Mouse (Mus musculus) CD4-positive, CD25-positive, alpha-beta regulatory T cell, adult 4 months (primary cell): ENCODE results near the gene Asic2. TPM values are rescaled to one million over a fixed set of nuclear protein-coding genes. Genes with fewer than 3 reads are reported as not detected.

Experiments used
- ATAC-seq: one replicate; pipeline ENCODE4 v1.8.0; 2017
- polyA plus RNA-seq, 2 experiments: library from polyadenylated mRNA; unstranded; fragments of 100-300 nt; shearing (Covaris generic); gene quantifications; one replicate each; pipeline ENCODE4 v1.2.1; 2017

Gene Asic2
- polyA plus RNA-seq, 2 experiments from 2014 or later, result not detected

DNA sequence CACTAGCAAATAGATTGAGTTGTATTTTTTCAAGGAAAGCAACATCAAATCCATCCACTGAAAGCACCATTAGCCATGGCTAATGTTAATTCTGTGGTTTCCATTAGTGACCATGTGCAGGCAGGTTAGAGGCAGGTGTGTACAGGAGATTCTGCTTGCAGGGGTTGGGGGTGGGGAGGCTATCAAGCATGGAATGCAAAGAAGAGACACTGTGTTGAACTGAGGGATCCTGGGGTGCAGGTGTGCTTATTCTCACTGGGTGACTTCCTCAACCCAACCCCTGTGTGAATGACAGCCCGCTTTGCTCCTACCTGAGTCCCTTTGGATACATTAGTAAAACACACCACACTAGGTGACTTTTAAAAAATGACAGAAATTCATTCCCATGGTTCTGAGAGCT is 20.2 kb downstream of the Asic2 start:
- no peak for ATAC-seq

DNA sequence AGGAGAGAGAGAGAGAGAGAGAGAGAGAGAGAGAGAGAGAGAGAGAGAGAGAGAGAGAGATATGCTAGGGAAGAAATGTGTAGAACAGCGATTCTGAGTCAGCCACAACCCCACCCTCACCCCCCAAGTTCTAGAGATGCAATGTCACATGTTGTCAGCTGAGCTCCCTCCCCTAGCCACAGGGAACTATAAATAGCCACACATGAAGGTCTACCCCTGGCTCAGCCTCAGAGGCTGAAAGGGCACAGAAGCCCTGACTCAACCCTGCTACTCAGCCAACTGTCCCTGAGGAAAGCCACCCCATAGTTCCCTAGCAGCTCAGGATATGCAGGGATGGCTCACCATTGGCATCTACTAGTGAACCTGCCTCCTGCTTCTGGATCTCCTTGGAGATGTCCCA is 26.1 kb downstream of the Asic2 start:
- no peak for ATAC-seq

DNA sequence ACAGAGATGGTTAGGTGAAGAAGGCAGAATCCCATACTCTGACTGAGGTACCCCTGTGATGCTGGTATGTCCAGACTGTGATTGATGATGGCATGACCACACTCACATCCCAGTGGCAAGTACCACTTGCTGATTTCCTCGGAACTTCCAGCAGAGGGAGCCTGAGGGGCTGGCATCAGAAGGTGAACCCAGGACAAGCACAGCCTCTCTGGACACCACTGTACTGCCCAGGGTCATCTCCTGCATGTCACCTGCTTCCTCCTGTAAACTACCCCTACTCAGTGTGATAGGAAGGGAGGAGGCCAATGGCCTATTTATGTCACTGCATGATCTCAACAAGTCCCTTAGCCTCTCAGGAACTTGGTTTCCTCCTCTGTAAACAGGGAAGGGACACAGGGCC is 27.3 kb downstream of the Asic2 start:
- no peak for ATAC-seq

DNA sequence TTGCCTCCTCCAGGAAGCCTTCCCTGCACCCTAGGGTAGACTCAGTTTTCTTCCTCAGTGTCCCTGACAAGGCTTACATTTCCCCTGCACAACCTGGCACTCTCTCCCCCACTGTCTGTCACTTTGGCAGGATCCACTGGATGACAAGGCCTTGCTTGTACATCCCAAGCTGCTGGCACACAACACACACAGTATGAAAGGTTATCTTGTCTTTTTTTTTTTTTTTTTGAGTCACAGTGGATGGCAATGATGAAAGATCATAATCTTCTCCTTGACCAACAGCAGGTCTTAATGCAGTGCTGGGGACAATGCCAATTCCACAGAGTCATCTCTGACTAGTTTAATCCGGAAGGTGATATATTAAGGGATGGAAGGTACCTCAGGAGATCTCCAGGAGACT is 30.7 kb downstream of the Asic2 start:
- ATAC-seq, result no peak

DNA sequence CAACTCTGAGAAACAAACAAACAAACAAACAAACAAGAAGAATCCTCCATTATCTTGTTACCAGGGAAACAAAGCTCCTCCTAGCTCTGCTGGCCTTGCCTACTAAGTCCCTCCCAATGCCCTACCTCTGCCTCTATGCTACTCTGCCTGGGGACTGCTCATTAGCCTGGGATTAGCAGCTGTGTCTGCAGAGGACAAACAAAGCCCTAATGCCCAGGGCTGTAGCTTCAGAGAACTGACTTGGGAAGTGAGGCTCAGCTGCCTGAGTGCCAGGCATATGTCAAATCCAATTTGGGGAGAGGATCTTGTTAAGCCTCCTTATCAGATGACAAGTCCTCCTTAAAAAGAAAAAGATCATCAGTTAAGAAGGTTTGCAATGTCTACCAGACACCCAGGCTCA is 41.9 kb downstream of the Asic2 start:
- ATAC-seq, result no peak

DNA sequence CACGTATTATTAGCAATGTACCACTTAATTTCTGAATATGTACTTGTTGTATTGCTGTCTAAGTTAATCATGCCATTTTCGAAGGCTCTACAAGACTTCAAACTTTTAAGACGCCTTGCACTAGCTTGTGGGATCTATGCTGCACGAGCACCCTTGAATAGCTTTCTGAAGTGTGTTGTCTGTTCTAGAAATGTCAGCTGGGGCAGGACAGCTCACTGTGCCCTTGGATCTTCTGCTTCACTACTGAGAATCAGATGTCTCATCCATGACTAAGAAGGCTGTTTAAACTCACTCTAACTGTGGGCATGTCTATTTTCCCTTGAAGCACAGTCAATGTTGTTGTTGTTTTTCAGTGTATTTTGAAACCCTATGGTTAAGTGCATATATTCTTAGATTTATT is 44.6 kb downstream of the Asic2 start:
- no peak for ATAC-seq

DNA sequence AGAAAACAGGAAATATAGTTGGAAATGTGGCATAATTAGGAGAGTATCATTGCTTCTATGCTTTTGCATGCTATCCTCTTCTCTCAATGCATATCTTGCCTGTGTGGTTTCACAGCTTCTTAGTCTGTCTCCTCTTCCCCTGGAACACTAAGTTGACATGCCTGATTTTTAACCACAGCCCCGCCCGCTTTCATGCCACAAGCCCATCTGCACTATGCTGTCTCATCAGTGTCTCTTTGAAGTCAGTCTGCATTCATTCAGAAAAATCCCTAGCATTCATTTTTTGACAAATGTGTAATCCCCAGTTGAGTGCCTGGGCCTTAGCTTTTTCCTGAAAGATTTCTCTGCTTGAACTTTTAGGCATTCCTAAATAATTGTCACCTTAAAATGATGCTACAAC is 45.2 kb downstream of the Asic2 start:
- ATAC-seq, result no peak

DNA sequence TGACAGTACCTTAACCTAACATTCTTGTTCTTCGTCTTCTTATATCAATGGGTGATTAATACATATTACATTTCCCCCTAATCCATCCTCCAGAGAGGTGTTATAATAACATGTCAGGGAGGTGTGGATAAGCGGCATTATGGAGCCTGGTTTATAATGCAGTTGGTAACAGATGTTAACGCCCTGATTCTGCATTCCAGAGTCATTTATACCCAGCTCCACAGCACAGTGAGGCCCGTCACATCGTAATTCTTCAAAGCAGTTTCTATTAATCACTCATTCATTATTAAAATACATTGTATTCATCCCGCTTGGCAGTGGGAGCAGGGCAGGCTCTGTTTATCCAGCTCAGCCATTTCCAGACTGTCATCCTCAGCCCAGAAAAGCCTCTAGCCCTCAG is 52.8 kb downstream of the Asic2 start:
- no peak for ATAC-seq

DNA sequence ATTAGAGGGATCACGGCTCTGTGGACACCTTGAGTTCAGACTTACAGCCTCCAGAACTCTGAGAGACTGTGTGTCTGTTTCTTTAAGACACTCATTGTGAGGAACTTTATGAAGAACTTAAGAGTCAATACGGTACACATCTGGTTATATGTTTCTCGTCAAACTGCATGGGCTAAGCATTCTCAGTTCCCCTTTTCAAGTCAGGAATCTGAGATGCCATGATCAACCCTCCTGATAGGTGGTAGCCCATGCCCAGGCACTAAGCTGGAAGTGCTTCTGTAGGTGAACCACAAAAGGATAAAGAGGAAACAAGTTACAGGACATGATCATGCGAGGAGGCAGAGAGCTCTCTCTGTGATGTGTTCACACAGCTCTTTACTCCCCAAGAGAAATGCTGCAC is 55.2 kb downstream of the Asic2 start:
- no peak for ATAC-seq

DNA sequence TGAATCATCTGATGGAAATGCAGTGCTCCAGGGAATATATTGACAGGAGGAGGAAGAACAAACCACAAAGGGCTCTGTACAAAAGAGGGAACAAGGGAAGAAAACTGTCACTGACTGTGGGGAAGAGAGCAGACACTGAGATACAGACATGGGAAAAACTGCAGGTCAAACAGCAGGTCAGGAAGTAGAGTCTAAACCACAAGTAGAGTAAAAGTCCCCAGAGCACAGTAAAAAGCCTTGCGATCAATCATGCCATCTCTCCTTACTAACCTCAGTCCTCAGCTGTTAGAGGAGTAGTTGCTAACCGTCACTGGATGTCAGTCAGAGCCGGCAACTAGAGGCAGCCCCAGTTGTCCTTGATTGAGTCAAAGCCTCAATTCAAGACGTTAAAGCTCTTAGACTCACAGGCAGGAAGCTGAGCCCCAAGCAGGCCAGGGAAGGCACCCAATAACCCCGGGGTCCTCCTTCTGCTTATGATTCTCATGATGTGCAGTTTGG is 58.8 kb downstream of the Asic2 start:
- ATAC-seq, result no peak

DNA sequence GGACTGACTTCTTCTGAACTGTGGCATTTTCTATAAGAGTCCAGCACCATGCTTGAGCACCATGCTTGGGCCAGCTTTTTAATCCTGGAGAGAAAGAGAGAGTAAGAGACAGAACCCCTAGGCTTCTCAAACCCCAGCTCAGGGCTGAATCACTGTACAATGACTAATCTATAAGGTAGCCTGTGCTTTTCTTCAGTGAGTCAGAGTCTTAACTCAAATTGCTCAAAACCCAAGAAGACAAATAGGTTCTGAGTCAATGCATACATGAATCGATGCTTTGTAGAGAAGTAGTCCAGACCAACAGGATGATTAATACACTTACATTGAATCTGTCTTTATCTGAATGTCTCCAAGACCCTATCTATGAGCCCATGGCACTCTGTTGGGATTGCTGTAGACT is 59.5 kb downstream of the Asic2 start:
- no peak for ATAC-seq

DNA sequence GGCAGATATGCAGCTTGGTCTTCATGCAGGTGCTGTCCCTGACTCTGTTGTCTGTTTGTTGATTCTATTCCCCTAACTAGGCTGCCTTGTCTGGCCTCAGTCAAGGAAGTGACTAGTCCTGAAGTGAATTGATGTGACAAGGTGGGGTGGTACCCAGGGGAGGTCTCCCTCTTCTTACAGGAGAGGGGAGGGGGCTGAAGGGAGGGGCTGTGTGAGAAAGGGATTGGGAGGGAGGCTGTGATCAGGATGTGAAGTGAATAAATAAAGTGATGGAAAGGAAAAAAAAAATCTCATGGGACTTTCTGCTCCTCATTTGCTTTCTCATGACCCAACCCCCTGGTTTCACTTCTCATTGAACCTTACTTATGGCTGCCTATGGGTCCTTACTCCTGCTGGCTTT is 65.9 kb downstream of the Asic2 start:
- ATAC-seq, result no peak

DNA sequence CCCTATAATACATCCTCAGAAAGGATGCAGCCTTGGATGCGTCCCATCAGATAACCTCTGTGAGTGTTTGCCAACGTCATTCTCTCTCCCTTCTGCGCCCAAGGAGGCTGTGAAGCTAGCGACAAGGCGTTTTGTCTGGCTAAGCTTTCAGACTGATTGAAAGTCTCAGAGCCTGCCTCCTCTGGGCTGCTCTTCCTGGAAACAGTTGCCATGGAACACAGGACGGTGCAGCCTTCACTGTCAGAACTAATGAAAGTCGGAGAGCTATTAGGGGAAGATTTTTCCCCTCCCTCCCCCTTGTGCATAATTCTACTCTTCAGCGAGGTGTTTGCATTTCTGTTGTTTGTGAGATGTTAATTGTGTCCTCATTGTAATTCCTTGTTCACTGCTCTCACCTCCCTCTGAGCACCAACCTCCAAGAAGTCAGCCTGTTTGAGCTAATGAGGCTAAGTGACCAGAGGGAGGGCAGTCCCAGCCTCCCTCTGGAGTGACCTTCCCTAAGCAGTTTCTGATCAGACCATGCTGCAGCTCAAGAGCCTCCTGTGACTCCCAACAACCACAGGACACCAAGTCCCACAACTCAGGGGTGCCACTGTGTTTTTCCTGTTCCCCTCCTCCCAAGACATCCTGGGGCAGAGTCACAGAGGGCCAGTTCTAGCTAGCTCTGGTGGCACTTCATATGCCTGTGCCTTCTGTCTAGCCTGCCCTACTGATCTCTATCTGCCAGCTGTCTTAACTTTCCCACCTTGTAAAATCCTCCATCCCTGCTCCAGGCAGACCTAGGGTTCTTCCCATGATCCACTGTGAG is 70.5 kb downstream of the Asic2 start:
- ATAC-seq, result no peak

DNA sequence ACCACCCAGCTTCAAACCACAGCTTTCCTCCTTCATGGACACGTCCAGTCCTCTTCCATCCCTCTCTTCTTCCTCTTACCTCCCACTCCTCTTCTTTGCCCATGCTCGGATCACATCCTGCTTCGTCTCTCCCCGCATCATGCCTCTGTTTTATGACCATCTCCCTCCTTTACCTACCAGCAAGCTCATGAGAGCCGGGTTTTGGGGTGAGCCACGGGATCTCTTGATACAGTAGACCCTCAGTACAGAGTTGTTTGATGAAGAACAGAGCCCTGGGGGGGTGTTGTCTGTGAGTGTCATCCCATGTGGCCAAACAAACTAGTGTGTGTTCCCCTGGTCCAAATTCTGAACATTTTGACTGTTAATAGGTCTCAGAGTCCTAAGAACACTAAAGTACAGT is 71.7 kb downstream of the Asic2 start:
- ATAC-seq, result no peak

DNA sequence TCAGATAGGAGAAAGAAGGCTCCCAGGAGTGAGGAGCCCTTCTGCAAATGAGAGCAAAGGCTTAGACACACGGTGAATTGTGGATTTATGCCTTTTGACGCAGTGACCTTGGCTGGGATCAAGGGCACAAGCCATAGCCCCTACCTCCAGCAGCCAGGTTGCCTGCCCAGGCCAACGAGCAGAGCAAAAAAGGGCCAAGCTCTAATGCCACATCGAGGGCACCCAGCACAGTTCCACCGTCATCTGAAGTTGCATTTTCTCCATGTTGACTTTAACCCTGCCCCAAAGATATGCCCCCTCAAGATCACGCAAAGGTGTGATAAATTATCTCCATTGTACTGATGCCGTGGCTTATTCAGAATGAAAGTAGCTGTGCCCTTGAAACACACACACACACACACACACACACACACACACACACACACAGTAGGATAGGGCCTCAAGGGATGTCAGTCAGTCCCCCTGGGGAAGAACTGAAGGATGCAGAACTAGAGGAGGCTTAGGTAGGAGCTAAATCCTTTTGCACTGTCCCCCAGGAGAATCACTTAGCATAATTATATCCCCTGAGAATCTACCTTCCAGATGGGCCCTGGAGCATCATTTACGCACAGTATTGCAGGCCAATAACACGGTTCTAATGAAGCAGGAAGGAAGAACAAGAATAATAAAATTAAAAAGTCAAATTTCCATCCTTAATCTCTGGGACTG is 96.6 kb downstream of the Asic2 start:
- ATAC-seq, result no peak

DNA sequence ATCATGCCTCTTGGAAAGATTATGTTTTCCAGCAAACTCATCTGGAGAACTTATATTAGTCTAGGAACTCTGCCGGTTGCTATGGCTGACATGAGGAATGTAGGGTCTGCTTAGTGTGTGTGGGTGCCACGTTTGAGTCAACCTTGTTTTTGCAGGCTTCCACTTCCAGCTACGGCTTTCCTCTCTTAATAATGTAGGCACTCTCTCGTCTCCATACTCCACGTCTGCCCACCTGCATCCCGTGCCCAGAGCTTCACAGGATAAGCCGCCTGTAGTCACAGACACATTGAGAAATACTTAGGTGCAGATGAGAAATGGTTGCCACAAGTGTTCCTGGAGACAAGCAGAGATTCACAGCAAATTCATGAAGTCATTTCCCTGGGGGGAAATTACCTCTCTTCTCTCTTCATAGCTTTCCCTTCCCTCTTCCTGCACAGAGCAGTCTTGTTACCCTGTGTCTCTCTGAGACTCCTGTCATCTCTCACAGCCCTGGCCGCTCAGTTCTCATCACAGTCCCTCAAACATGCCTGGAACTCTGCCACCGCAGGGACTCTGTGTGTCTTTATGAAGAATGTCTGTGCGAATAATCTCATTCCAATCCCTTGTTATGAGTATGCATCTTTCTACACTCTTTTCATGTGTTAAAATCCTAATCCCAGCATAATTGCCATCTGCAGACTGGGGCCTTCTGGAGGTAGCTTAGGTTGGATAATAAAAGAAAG is 102.4 kb downstream of the Asic2 start:
- ATAC-seq, result no peak

DNA sequence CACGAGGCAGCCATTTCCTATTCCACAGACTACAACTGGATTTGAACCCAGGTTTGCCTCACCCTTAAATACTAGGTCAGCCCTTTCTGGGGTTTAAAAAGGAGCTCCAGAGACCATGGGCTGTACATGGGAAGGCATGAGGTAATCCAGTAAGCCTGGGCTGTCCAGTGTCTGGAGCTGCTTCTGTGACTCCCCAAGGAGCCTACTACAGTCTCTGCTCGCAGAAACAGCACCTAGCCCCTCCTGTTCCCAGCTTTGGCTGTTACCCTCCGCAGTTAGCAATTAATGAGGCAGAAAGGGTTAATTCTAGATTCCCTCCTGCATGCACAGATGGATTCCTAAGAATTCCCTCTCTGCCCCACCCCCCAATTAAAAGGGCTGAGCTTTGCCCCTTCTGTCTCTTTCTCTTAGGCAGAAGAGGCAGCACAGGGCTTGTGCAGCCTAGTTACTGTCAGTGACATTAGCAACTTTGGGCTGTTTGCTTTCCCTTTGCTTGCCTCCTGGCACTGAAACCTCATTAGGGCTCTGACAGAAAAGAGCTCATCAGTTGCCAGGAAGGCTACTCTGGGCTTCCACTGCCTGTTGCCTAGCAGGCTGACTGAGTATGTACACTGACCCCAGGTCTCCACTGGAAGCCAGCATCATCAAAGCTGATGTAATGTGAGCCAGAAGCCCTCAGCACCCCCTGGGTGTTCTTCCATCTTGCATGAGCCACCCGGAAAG is 107.8 kb downstream of the Asic2 start, which contains the start of gene 5530401A14Rik:
5530401A14Rik (plus strand) TSS at position 424 of the 723 bp plus-strand sequence.
- ATAC-seq, result no peak

DNA sequence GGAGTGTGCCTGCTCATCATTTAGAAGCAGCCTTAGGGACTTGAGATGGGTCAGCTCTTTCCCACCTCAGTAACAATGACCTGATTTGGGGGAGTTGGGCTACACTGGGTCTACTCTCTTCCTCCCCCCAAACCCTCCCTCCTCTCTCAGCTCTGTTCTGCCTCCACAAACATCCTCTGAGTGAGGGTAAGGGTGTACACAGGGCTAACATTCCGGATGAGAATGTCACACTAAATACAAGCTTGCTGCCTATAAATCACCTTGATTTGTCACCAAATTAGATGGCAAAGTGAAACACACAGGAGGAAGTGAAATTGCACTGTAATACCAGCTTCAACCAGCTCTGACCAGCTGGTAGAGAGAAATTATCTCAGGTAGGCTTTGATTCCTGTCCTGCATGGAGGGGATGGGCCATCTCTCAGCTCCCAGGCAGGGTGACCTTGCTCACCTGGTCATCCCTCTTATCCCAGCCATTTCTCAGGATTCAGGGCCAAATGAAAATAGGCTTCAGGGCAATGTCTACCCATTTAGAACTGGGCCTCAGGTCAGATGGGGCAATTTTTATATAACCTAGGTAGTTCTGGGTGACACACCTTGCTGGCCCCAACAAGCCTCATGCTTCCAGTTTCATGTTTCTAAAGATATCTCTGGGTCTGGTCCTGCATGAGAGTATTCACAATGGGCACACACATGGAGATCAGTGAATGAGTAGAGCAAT is 120.3 kb downstream of the Asic2 start:
- ATAC-seq, result no peak

DNA sequence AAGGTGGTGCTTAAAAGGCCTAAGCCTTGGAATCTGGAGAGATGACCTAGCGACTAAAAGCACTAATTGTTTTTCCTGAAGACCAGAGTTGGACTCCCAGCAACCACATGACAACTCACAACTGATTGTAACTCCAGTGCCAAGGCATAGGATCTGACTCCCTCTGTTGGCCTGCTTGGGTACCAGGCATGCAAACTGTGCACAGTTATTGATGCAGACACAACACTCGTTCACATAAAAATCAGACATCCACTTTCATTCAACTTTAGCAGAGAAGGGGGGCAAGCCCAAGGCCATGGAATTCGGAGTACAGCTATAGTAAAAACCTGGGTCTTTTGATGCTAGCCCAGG is 122.6 kb downstream of the Asic2 start:
- ATAC-seq, result no peak

DNA sequence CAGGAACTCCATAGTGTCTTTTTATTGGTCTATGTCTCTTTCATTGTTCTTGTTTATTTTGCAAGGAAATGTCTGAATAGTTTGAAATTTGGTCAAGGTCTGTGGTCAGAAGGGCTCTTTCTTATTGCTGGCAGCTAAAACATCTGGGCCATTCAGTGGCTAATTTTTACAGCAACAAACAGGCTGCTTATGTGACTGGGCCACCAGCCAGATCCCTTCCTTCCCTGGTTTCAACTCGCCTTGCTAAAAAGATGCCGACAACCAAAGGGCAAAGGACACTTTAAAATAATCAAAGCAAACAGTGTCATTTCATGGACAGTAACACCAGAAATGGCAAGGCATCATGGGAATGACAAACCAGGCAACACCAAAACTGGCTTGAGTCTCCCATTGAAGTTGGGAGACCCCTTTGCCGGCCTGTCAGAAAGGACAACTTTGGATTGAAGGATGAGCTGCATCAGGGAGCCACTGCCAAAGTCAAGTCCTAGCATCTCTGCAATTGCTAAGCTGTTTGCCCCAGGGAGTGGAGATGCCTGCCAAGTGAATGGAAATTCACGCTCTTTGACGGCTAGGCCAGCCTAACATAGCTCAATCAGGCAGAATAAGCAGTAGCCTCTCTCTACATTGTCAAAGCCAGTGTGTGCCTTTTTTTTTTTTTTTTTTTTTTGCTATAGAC is 123.1 kb downstream of the Asic2 start:
- no peak for ATAC-seq

DNA sequence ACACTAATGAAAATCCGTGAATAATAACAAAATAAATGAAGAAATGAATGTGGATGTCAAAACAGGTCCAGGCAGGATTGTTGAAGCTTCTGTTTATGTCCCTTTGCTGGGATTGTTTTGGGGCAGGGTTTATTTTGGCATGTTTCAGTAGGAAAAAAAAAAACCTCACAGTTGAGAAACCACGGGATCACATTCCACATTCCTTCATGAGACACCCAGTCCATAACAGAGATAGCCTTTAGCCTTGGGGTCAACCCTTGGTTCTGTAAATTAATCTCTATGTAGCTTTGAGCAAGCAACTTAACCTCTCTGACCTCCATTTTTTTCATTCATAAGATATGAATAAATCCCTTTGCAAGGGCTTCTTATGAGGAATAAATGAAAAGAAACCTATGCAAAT is 127.3 kb downstream of the Asic2 start:
- no peak for ATAC-seq

DNA sequence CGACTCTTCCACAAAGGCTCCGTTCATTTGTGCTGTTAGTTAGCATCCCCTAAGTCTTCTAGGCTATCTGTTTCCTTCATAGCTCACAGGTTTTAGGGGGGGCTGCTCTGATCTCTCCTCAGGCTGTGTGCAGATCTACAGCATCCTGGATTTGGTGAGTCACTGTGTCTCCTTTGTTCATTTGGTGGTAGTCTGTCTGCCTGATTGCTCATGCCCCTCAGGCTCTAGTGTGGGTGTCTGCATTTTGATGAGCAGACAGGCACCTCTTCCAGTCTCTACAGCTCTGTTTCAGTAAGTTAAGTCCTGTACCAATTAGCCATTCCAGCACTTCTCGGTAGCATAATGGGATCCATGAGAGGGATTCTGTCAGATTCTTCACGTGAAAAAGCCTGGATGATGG is 129.8 kb downstream of the Asic2 start:
- no peak for ATAC-seq
